Mouse (Mus musculus): ENCODE measurements around the gene Nxt2. TPM values are rescaled to one million over a fixed set of nuclear protein-coding genes. Genes with fewer than 3 reads are reported as not detected.
"Not testable (repeated sequence)": the region's sequence is repeated elsewhere in the genome, so short reads cannot be mapped to it uniquely, and the experiment has no call there.

Nxt2 gene
- total RNA-seq (2015; ENCODE audit: low replicate concordance) = 7.5 and 7.9 TPM in 2 replicates
- total RNA-seq (2017; ENCODE audit: low replicate concordance) = 3.6 and 4.5 TPM in 2 replicates

DNA sequence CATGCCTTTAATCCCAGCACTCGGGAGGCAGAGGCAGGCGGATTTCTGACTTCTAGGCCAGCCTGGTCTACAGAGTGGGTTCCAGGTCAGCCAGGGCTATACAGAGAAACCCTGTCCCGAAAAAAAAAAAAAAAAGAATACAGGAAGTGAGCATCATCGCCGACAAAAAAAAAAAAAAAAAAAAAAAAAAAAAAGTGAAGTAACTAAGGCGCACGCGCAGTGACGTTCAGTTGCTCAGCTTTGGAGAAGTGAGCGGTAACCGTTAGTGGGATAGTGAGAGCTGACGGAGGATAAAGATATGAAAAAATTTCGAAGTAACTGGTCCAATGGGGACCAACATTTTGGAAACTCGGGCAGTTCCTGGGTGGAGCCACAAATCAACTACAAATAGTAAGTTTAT, at the start of gene Nxt2:
TSS of gene Nxt2 (plus strand) at position 229 of the 400 bp plus-strand sequence.
- no peak for ATAC-seq (replicated peaks; ENCODE audit: low FRiP score, poor library complexity, severe bottlenecking)

DNA sequence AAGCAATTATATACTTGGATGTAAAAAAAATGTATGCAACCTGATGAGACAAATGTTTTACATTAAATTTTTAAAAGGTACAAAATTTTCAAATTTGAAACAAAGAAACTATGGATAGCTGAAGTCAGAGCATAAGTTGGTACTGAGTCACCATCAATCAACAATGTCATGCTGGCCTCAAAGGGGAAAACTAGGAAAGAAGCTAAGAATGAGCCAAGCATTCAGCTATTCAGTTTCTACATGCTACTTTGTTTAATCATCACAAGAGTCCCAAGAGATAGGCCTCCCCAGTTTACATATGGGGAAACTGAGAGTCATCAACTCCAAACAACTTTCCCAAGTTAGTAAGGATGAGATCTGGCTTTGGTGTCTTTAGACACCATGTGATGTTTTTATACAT, 49.6 kb upstream of the Nxt2 start:
- ATAC-seq (replicated peaks; ENCODE audit: low FRiP score, poor library complexity, severe bottlenecking) = no peak

DNA sequence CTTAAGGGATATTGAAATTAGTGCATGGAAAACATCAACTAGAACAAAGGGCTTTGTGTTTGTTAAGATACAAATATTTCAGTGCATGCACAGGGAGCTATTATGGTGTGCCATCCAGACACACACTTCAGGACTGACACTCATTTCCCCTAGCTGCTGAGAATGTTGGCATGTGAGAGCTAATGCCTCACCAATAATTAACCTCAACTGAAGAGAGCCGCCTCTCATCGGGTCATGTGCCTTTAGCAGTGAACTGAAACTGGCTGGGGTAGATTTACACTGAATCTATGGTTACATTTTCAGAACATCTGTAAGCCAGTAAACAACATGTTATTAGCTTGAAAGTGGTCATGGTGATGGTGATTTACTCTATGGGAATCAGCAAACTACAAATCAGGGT, 44.5 kb upstream of the Nxt2 start:
- no peak for ATAC-seq (replicated peaks; ENCODE audit: low FRiP score, poor library complexity, severe bottlenecking)

DNA sequence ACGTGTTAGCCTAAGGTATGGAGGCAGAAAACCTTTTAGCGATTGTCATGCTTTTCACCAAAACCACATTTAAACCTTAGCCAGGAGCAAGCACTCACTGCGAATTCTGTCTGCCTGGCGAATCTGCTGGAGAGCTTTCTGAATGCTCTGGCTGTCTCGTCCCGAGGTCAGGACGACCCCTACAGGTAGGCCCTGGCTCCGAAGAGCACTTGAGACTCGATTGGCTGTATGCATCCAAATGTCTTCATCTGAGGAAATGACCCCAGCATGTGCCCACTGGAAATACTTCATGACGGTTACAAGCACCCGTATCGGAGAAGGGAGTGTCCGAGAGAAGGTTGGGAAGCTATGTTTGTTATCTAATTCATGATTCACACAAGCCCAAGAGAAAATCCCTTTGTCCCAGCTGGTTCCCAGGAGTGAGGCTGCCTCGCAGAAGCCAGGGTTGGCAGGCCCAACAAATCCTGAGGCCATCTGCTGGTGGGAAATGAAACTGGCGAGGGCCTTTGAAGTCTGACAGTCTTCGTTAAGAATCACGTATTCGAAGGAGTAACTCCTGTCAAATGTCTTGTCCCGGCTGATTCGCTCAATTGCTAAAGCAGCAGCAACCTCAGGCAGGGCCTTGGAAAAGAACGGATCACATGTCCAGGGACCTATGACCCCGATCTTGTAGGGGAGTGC, 37.4 kb upstream of the Nxt2 start:
- ATAC-seq (replicated peaks; ENCODE audit: low FRiP score, poor library complexity, severe bottlenecking) = no peak

GRCm38 (mm10) chrX:142190355-142190754, 36.2 kb upstream of the Nxt2 start:
- no peak for ATAC-seq (replicated peaks; ENCODE audit: low FRiP score, poor library complexity, severe bottlenecking)

GRCm38 (mm10) chrX:142194420-142194819, 32.1 kb upstream of the Nxt2 start:
- no peak for ATAC-seq (replicated peaks; ENCODE audit: low FRiP score, poor library complexity, severe bottlenecking)

- no peak for ATAC-seq (replicated peaks; ENCODE audit: low FRiP score, poor library complexity, severe bottlenecking)
These were observed 31.0 kb upstream of the Nxt2 start for GRCm38 (mm10) chrX:142195551-142195950.

DNA sequence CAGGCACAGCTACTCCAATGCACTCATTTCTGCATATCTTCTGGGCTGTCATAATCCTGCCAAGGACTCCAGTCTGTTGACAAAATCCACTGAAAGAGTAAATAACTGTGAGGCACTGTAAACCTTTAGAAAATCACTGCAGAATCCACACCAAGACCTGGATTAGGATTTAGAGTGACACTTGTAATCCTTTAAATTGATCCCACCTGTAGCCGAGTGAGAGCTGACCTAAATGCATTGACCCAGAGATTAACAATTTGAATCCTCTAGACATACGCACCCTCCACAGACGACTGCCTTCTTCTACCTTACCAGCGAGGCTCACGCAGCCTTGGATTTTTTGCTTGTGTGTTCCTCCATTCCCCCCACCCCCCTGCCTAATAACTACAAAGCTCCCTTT, 29.7 kb upstream of the Nxt2 start, which contains the start of gene Gucy2f:
TSS of gene Gucy2f (minus strand) at position 101 of the 400 bp plus-strand sequence.
- ATAC-seq (replicated peaks; ENCODE audit: low FRiP score, poor library complexity, severe bottlenecking) = no peak

DNA sequence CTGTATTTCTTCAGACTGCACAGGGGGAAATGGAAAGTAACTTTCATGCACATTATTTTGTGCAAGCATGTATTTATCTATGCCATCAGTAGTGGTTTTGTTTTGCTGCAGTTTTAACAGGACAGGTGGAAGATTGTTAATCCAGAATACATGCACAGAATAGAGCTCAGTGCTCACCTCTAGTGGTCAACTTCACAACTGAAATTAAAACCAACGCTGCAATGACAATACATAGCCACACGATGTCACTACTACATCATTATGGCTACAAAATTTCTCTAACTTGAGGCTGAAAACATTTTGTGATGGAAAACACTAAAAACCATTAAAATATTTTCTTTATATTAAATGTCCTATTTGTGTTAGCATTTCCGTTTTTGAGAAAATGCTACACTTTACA, 26.3 kb upstream of the Nxt2 start:
- no peak for ATAC-seq (replicated peaks; ENCODE audit: low FRiP score, poor library complexity, severe bottlenecking)

GRCm38 (mm10) chrX:142227398-142228054, 956 bp downstream of the Nxt2 start:
- ATAC-seq (replicated peaks; ENCODE audit: low FRiP score, poor library complexity, severe bottlenecking) = peak; percentile 80

- peak; percentile 97 for ATAC-seq (replicated peaks; ENCODE audit: low FRiP score, poor library complexity, severe bottlenecking)
These were observed 1.6 kb downstream of the Nxt2 start for GRCm38 (mm10) chrX:142228055-142228768.

- no peak for ATAC-seq (replicated peaks; ENCODE audit: low FRiP score, poor library complexity, severe bottlenecking)
These were observed 2.2 kb downstream of the Nxt2 start for GRCm38 (mm10) chrX:142228769-142229158.

DNA sequence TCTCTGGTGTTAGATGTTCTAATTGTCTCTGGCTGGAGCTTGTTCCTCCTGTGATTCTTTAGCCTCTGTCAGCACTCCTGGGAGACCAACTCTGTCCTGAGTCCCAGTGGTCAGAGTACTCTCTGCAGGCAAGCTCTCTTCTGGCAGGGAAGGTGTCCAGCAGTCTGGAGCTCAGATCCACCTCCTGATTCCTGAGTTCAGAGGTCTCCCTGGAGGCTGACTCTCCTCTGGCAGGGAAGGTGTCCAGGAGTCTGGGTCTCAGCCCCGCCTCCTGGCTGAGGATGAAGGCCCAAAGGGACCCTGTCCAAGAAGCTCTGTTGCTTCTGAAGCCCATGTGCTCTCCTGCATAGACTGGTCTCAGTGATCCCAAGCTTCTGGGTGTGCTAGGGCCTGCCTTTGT, 9.6 kb downstream of the Nxt2 start:
- ATAC-seq (replicated peaks; ENCODE audit: low FRiP score, poor library complexity, severe bottlenecking) = not testable (repeated sequence)

DNA sequence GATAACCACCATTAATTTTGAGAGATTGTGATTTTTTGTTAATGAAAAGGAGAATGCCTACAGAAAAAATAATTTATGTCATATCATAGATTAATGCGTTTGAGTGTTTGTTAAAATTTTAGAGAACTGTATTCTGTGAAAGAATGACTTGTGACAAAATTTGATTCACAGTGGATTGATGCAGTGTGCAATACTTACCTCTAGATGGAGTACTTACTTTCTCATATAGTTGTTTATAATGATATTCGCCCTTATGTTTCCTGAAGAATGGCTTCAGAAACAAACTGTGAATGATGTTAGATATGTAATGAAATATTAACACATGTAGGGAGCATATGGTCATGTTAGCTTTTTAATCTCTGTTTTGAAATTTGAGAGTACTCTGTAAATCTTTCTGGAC, 10.5 kb downstream of the Nxt2 start:
- ATAC-seq (replicated peaks; ENCODE audit: low FRiP score, poor library complexity, severe bottlenecking) = no peak

GRCm38 (mm10) chrX:142245682-142246327, 19.2 kb downstream of the Nxt2 start:
- no peak for ATAC-seq (replicated peaks; ENCODE audit: low FRiP score, poor library complexity, severe bottlenecking)

- ATAC-seq (replicated peaks; ENCODE audit: low FRiP score, poor library complexity, severe bottlenecking) = no peak
These were observed 23.6 kb downstream of the Nxt2 start for GRCm38 (mm10) chrX:142250008-142250736.

DNA sequence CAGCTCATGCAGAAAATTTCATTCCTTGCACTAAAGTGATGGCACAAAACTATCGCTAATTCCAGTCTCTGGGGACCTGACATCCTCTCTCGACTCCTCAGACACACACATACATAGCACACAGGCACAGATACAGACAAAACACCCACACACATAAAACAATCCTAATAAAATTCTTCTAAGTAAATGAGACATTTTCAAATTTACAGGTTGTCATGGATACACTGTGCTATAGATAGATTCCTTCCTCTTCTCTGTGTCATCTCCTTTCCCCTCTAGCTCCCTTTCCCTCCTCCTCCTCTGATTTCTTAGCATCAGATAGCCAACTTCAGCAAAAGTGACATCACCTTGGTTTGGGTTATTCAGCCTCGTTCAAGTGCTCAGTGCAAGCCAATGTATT, 49.5 kb downstream of the Nxt2 start:
- ATAC-seq (replicated peaks; ENCODE audit: low FRiP score, poor library complexity, severe bottlenecking) = no peak

GRCm38 (mm10) chrX:142276573-142276972, 50.0 kb downstream of the Nxt2 start:
- ATAC-seq (replicated peaks; ENCODE audit: low FRiP score, poor library complexity, severe bottlenecking) = no peak

DNA sequence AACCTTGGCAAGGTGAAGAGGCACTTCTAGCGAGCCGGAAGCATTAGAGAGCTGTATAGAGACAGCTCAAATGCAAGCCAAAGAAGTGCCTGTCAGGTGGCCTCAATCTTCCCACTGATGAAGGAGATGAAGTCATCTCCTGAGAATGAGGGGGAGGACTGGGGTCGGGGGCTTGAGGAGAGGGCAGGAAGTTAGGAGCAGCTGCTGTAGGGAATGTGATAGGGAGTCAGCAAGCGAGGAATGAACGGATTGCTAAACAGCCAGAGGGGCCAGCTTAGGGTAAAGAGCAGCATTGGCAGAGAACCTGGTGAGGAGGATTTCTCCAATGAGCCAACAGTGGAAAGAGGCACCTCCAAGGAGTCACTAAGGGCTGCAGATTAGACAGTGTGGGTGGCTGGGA, 59.3 kb downstream of the Nxt2 start:
- ATAC-seq (replicated peaks; ENCODE audit: low FRiP score, poor library complexity, severe bottlenecking) = no peak

Measured in erythroblast, adult 5-6 weeks (primary cell).